Mouse (Mus musculus): ENCODE results near the gene Marveld3. TPM values are rescaled to one million over a fixed set of nuclear protein-coding genes. Genes with fewer than 3 reads are reported as not detected.

The Marveld3 gene
- polyA plus RNA-seq (2012) = 0.06 TPM in 1 of 2 replicates, not detected in the other

DNA sequence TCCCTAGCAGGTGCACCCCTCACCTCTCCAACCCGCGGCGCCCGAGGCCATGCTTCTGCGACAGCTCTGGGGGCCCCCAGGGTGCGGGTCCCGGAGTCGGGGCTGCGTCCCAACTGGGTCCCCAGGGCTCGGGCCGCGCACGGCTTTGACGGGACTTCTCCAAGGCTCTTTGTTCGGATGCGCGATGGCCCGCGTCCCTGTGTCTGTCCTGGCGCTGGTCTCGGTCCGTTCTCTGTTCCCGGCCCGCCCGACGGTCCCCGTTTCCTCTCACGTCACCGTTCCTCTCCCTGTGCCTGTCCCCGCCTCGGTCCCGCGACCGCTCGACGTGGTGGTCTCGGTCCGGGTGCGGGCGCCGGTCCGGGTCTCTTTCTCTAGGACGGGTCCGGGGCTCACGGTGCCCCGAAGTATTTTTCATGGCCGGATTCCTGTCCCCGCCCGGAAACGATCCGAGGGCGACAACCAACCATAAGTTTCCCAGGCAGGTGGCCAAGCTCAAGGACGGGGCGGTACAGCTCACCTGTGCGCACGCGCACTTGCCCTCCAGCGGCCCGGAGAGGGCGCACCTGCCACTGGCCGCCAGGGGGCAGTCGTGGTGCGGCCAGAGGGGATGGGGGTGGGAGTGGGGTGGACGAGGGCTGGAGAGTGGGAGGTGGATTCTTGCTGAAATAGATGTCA lies at the start of gene Marveld3:
Gene Marveld3 (minus strand): TSS at position 511 of the 675 bp plus-strand sequence.

DNA sequence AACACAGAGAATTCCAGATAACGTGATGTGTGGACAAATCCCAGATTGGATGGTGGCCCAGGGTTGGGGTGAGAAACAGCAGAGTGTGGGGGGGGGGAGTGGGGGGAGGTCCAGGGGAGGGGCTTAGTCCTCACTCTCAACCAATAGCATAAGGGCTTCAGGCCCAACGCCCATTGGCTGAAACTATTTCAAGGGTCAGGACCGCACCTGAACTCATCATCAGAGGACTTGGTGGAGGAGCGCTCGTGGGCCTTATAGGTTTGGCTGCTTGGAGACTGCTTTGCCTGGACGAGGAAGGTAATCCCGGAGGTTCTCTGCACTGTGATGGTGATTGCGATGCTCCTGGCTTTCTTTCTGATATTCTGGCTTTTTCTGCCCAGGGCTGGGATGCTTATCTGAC lies 28.2 kb upstream of the Marveld3 start, which contains the start of gene Tat:
Gene Tat (plus strand): TSS at position 214 of the 400 bp plus-strand sequence.

Other genes starting within 250 kb of the Marveld3 start
- gene Atxn1l, start 224.5 kb downstream of the Marveld3 start, polyA plus RNA-seq (2012) = 17.8 and 24.3 TPM in 2 replicates
- gene Ap1g1, start 183.6 kb downstream of the Marveld3 start, polyA plus RNA-seq (2012) = 32.2 and 39.6 TPM in 2 replicates
- gene Phlpp2, start 93.7 kb downstream of the Marveld3 start, polyA plus RNA-seq (2012) = 3.8 and 4.2 TPM in 2 replicates
- gene Tat, start 28.2 kb upstream of the Marveld3 start, polyA plus RNA-seq (2012) = not detected in 2 replicates
- gene Chst4, start 77.5 kb upstream of the Marveld3 start, polyA plus RNA-seq (2012) = not detected in 2 replicates
- gene Zfp612, start 117.5 kb upstream of the Marveld3 start, polyA plus RNA-seq (2012) = not detected in 2 replicates
- not detected in 2 replicates for gene Gm21964, start 139.0 kb upstream of the Marveld3 start, polyA plus RNA-seq (2012)
- gene Gm17720, start 140.6 kb upstream of the Marveld3 start, polyA plus RNA-seq (2012) = not detected in 2 replicates
- gene Calb2, start 206.0 kb upstream of the Marveld3 start, polyA plus RNA-seq (2012) = not detected in 2 replicates

Data from megakaryocyte-erythroid progenitor cell, adult 5 weeks (primary cell).